Mouse (Mus musculus): Measurements from ENCODE around the gene Kcnip2.

Kcnip2 gene

GRCm38 (mm10) chr19:45815831-45816405 is at the start of gene Kcnip2:
Gene Kcnip2, minus strand, starts transcription at chr19:45816061.
- DNase-seq (ENCODE audit: low spot score): no peak

DNA sequence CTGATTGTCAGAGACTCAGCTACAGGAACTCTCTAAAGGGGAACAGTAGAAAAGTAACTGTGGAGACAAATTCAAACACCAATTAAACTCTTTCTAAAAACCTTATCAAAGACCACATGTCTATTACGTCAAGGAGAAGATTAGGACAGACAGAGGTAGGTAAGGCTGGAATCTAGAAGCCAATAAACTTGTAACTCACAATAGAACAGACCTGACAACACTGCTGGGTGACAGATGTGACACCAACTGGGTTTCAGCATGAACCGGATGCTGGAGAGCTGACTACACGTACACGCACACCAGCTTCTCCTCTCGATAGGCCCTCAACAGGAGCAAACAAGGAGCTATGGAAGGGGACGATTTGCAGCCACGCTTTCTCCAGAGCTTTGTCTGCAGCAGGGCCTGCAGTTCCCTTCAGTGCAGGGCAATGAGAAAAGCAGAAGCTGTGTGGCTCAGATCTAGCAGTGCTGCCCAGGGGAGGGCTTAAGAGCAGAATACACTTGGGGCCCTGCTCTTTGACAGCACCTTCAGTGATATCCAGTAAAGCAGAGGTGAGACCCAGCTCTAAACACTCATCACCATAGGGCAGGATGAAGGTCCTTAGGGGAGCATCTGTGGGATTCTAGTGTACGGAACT is 39.5 kb upstream of the Kcnip2 start:
- no peak for DNase-seq (ENCODE audit: low spot score)

DNA sequence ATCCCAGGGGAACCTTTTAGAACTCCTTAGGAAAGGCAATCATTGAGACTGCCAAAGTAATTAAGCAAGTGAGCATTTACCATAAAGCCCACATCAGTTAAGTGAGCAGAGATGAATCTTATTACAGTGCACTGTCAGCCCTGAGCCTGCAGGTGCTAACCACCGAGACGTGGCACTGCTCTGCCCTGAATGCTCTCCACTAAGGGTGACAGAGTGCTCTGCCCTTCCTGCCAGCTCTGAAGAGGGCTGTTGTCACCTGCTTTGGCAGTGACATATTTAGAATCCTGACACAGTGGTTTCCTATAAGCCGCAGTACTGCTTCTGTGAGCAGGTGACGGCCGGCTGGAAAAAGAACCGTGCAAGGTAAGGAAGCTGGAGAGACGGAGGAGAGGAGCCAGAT is 38.7 kb upstream of the Kcnip2 start:
- DNase-seq (ENCODE audit: low spot score): no peak

DNA sequence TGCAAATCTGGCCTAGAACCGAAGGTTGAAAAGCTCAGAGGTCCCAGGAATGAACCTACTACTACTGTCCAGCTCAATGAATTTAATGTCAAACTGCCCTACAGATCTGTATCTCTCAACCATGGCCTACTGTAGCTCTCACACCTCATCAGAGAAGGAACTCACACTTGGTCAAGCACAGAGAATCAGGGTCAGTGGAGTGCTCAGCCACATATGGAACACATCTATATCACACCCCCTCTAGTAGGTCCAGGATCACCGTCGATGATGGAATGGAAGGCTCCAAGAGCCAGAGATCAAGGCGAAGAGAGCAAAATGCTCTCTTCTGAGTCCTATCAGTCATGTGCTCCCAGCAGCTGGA is 31.9 kb upstream of the Kcnip2 start:
- no peak for DNase-seq (ENCODE audit: low spot score)

GRCm38 (mm10) chr19:45847016-45847732 is 31.3 kb upstream of the Kcnip2 start:
- no peak for DNase-seq (ENCODE audit: low spot score)

DNA sequence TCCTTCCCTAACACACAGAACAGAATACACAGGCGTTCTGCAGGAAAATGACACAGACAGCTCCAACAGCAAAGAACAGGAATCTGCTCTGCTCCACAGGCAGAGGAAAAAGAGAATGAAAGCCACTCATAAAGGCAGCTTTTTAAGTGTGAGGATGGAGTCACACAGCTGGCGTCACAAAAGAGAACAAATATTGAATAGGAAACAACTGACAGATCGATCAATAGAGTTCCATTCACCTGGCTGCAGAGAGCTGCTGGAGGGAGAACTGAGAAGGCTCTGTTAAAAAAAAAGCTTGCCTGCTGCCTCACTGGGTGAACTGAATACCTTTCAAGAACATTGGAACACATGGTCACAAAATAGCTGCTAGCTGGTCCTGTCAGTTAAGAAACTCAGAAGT is 28.3 kb upstream of the Kcnip2 start:
- DNase-seq (ENCODE audit: low spot score): no peak

GRCm38 (mm10) chr19:45843424-45843823 is 27.6 kb upstream of the Kcnip2 start:
- DNase-seq (ENCODE audit: low spot score): no peak

GRCm38 (mm10) chr19:45837050-45837994 is 21.5 kb upstream of the Kcnip2 start:
- DNase-seq (ENCODE audit: low spot score): no peak

DNA sequence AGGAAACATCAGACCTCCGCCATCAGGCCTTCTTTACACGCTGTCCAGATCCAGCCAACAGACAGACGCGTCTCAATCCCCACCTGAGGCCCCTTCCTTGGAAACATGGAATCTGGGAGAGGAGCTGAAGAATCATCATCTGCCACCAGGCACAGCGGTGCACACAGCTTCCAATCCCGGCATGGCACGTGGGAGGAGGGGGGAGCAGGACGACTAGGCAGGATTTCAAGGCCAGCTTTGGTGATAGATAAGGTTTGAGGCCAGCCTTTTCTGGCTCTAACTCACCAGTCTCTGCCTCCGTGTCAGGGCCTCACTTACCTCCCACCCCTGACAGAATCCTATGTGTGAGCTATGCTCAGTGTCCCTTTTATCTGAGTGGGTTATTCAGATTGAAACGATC is 19.6 kb upstream of the Kcnip2 start:
- DNase-seq (ENCODE audit: low spot score): no peak

DNA sequence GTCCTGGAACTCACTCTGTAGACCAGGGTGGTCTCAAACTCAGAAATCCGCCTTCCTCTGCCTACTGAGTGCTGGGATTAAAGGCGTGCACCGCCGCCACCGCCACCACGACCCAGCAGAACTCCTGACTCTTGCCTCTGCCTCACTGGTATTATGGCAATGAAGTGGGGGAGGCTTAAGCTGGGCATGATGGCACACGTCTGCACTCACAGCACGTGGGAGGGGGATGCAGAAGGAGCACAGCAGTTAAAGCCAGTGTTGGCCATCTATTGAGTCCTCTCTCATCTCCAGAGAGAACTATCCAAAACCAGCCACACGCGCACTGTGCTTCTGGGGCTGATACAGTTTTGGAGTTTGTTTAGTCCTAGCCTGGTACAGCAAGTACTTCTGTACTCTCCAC is 17.8 kb upstream of the Kcnip2 start:
- DNase-seq (ENCODE audit: low spot score): no peak

DNA sequence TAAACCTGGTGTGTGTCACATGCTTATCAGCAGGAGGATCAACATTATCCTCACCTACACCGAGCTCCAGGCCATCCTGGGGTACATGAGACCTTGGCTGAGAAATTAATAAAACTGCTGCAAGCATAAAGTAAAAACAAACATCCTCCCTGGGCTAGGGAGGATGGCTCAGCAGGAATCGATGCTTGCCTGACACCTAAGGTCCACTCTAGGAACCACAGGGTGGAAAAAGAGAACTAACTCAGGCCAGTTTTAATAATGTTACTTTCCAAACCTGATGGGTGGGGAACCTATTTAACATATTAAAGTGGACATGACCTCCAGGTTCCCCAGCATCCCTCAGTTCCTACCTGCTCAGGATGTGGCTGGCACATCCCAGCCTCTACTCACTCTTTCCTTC is 14.8 kb upstream of the Kcnip2 start:
- no peak for DNase-seq (ENCODE audit: low spot score)

GRCm38 (mm10) chr19:45827736-45828135 is 11.9 kb upstream of the Kcnip2 start:
- no peak for DNase-seq (ENCODE audit: low spot score)

GRCm38 (mm10) chr19:45827125-45827524 is 11.3 kb upstream of the Kcnip2 start:
- DNase-seq (ENCODE audit: low spot score): no peak

GRCm38 (mm10) chr19:45826146-45826545 is 10.3 kb upstream of the Kcnip2 start:
- no peak for DNase-seq (ENCODE audit: low spot score)

DNA sequence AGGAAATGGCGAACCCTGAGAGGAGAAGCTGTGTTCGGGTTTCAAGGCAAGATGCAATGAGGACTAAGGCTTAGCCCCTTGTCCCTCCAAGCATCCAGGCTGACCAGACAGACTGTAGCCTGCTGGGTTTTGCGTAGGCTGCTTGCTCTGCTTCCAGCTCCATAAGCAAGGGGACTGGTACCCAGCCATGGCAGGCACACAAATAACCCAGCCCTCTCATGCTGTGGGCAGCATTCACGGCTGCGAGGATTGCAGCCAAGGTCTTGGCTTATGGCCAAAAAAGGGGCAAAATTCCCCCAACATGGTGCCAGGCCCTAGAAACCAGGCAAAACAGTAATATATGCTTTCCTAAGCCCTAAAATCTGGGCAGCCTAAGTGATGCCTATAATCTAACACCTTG is 6.0 kb upstream of the Kcnip2 start:
- no peak for DNase-seq (ENCODE audit: low spot score)

DNA sequence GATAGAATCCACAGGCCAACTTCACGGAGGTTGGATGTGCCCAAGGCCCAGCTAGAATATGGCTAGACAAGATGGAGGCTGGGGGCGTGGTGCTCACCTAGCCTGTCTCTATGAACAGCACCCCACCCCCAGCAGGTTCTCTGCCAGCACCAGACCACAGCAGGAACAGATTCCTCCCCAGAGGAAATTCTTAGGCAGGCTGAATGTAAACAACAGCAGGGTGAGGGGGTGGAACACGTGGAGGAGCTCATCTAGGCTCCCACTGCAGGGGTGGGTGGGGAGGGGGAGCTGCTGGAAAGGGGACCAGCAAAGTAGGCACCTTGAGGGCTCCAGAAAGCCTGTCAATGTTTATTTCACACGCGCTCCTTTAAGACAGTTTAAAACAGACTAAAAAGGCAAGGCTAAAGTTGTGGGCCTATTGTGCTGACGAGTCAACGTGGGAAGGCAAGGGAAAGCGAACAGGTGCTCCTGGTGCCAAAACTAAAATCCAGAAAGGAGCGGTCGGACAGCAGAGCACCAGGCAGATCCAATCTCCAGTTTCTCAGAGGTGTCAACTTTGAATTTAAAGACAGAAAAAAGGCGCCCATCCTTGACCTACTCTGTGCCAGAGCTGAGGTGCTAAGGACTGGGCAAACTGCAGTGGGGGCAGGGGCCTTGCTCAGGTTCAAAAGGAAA is 2.1 kb upstream of the Kcnip2 start:
- no peak for DNase-seq (ENCODE audit: low spot score)

DNA sequence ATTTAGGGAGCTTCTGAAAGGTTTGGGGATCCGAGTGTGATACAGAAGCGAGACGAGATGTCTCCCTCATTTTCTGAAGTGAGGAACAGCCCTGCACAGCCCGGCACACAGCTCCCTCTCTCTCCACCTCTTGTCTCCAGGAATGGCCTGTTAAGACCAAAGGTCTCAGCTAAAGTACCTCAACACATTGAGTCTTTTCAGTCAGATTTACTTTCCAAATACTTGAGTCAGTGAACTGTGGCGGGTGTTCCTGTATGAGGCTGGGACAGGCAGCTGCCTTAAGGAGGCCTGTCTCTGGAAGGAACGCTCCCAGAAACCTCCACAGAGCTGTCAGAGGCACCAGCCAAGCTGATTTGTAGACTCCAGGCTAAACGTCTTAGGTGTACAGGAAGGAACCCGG is 866 bp upstream of the Kcnip2 start:
- no peak for DNase-seq (ENCODE audit: low spot score)

DNA sequence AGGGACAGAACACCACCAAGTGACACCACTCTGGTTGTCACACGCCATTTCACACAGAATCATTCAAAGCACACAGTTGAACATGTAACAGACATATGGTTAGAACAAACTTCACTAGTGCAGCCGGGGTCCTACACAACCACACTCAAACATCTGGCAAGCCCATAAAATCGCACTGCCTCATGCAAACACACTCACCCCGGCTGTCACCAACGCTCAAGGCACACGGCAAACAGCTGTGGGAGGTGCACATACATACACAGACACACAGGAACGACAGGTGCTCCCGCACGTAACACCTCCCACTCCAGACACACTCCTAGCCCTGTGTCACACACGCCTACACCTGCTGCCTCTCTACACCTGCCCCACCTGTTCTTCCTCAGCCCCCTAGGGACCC is 691 bp downstream of the Kcnip2 start:
- no peak for DNase-seq (ENCODE audit: low spot score)

GRCm38 (mm10) chr19:45813801-45814200 is 2.1 kb downstream of the Kcnip2 start:
- no peak for DNase-seq (ENCODE audit: low spot score)

GRCm38 (mm10) chr19:45813263-45813662 is 2.6 kb downstream of the Kcnip2 start:
- peak; percentile 85 for DNase-seq (ENCODE audit: low spot score)

GRCm38 (mm10) chr19:45812673-45813252 is 3.1 kb downstream of the Kcnip2 start:
- no peak for DNase-seq (ENCODE audit: low spot score)

DNA sequence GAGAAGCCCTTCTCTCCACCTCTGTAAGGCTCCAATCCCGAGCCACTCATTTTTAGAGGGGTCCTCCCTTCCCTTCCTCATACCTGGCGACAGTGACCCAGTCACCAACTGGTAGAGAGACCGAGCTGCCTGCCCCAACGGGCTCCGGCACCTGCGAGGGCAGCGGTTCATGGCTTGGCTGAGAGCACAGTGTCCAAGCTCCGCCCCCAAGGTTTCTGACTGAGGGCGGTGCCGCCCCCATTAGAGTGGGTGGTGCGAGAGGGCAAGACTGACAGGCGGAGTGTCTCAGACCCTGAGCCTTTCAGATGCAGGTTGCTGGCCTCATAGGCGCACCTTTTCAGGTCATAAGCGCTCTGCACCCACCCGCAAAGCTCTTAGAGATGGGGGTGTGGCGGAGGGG is 3.7 kb downstream of the Kcnip2 start:
- no peak for DNase-seq (ENCODE audit: low spot score)
